In genomic region chr2:29472952-29473437, GRCm38 (mm10) we compare ENCODE assay signal across 22 mouse cellular contexts.
"Had no signal": no experiment of that assay in that cellular context is flagged by ENCODE, and none has a peak within 500 bp of the region (broad histone marks: within the 10 kb centered on the region; RNA-seq: fewer than 3 reads in every experiment).

No protein-coding gene starts in this region.

- H3K27me3 ChIP-seq: heart, embryonic 12.5 days; hindbrain, embryonic 12.5 days; limb, embryonic 12.5 days had no signal

- H3K27ac ChIP-seq: heart, embryonic 10.5 days; hindbrain, embryonic 10.5 days; hindbrain, embryonic 14.5 days; hindbrain, postnatal 0 days; layer of hippocampus, adult 2 months; left cerebral cortex, adult 2 months; limb, embryonic 10.5 days; limb, embryonic 12.5 days had no signal

- H3K36me3 ChIP-seq: heart, embryonic 12.5 days; hindbrain, embryonic 10.5 days; hindbrain, embryonic 12.5 days; limb, embryonic 10.5 days; limb, embryonic 12.5 days had no signal

- ATAC-seq: forebrain, postnatal 0 days; hindbrain, postnatal 0 days had no signal

- H3K9me3 ChIP-seq: heart, embryonic 10.5 days; heart, embryonic 12.5 days; hindbrain, embryonic 10.5 days; hindbrain, embryonic 12.5 days; limb, embryonic 10.5 days; limb, embryonic 12.5 days had no signal

- DNase-seq: forebrain, postnatal 0 days; gastrocnemius, postnatal 10 days; gastrocnemius, postnatal 25 days; heart, adult 18-20 months; heart, postnatal 10 days; heart, postnatal 4 days; kidney, adult 18-20 months; kidney, adult 8-10 months; kidney, postnatal 10 days; kidney, postnatal 25 days; kidney, postnatal 4 days; liver had no signal

- H3K4me1 ChIP-seq: limb, embryonic 12.5 days had no signal

- H3K4me2 ChIP-seq: heart, embryonic 12.5 days; hindbrain, embryonic 12.5 days; hindbrain, embryonic 14.5 days; limb, embryonic 12.5 days had no signal

- H3K9ac ChIP-seq: forebrain, postnatal 0 days; heart, embryonic 12.5 days; hindbrain, embryonic 12.5 days; hindbrain, embryonic 14.5 days; limb, embryonic 12.5 days had no signal

- H3K4me3 ChIP-seq: heart, embryonic 10.5 days; heart, embryonic 12.5 days; hindbrain, embryonic 10.5 days; hindbrain, embryonic 12.5 days; layer of hippocampus, adult 2 months; left cerebral cortex, adult 2 months; limb, embryonic 10.5 days; limb, embryonic 12.5 days had no signal
